In genomic region chr3:70138488-70138887, GRCm38 (mm10) we compare ENCODE assay signal across 18 mouse cellular contexts.
"Had no signal": no experiment of that assay in that cellular context is flagged by ENCODE, and none has a peak within 500 bp of the region (broad histone marks: within the 10 kb centered on the region; RNA-seq: fewer than 3 reads in every experiment).

No protein-coding gene starts in this region.

- H3K27me3 ChIP-seq: intestine, embryonic 15.5 days; kidney, embryonic 15.5 days; limb, embryonic 13.5 days; liver, embryonic 12.5 days; liver, embryonic 15.5 days; midbrain, embryonic 12.5 days had no signal

- H3K9ac ChIP-seq: intestine, embryonic 15.5 days; kidney, embryonic 15.5 days; limb, embryonic 13.5 days; liver, embryonic 12.5 days; liver, embryonic 15.5 days; midbrain, embryonic 12.5 days had no signal

- H3K36me3 ChIP-seq: intestine, embryonic 15.5 days; kidney, embryonic 15.5 days; limb, embryonic 10.5 days; limb, embryonic 13.5 days; liver, embryonic 12.5 days; liver, embryonic 15.5 days; midbrain, embryonic 12.5 days had no signal

- H3K4me3 ChIP-seq: intestine, embryonic 15.5 days; kidney, embryonic 15.5 days; layer of hippocampus, adult 2 months; limb, embryonic 10.5 days; limb, embryonic 13.5 days; liver, embryonic 12.5 days; liver, embryonic 15.5 days; midbrain, embryonic 12.5 days had no signal

- H3K9me3 ChIP-seq: intestine, embryonic 15.5 days; kidney, embryonic 15.5 days; limb, embryonic 10.5 days; limb, embryonic 13.5 days; liver, embryonic 12.5 days; liver, embryonic 15.5 days; midbrain, embryonic 12.5 days had no signal

- ATAC-seq: intestine, embryonic 15.5 days; liver, embryonic 12.5 days had no signal

- H3K4me1 ChIP-seq: intestine, embryonic 15.5 days; kidney, embryonic 15.5 days; liver, embryonic 12.5 days; liver, embryonic 15.5 days; midbrain, embryonic 12.5 days had no signal

- H3K27ac ChIP-seq: intestine, embryonic 15.5 days; kidney, embryonic 15.5 days; layer of hippocampus, adult 2 months; limb, embryonic 10.5 days; limb, embryonic 13.5 days; liver, embryonic 12.5 days; liver, embryonic 15.5 days; macrophage; midbrain, embryonic 12.5 days had no signal

- DNase-seq: kidney, adult 11 months; kidney, adult 8-10 months; kidney, postnatal 14 days; layer of hippocampus, adult 9-11 months; liver; lung, postnatal 14 days; thymus, adult 18-20 months; thymus, postnatal 14 days; thymus, postnatal 4 days had no signal

- H3K4me2 ChIP-seq: intestine, embryonic 15.5 days; kidney, embryonic 15.5 days; limb, embryonic 13.5 days; liver, embryonic 12.5 days; liver, embryonic 15.5 days; midbrain, embryonic 12.5 days had no signal
